Mouse (Mus musculus) urinary bladder, adult 18-20 months (tissue): ENCODE data around the gene Gm28557.
"Not testable (repeated sequence)": the region's sequence is repeated elsewhere in the genome, so short reads cannot be mapped to it uniquely, and the experiment has no call there.

Experiments used
- DNase-seq, 2 experiments: peaks; one replicate each; pipeline ENCODE4 v3.0.0; 2022; ENCODE audit warnings: low spot score in 2 of 2, mixed read lengths in 2 of 2

Gm28557 gene

DNA sequence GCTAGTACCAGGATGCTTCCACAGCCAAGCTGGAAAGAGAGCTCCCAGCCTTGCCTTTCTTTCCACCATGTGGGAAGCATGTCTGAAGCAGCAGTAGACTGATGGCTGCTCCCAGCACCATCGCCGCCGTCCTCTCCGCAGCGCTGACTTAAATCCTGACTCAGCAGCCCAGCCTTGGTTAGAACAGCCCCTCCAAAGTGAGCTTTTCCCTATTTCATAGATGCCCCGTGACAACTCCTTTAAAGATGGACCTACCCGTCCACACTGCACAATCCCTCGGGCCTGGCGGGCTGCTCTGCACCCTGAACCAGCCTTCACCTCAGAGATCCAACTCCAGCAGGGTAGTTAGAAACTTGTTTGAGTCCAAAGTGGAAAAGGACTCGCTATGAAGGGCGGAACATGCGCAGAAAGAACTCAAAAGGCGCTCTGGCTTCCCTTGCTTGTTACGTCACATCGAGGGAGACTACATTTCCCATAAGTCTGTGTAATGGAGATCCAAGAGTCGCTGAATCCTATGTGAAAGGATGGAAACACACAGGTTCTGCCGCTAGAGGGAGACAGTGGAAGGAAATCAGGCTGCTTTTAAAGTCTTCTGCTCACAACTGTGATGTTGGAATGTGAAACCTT, at the start of gene Gm28557:
Gene Gm28557, minus strand, starts transcription at position 411 of the 627 bp plus-strand sequence.
- DNase-seq: peak; percentile 77 to 86

DNA sequence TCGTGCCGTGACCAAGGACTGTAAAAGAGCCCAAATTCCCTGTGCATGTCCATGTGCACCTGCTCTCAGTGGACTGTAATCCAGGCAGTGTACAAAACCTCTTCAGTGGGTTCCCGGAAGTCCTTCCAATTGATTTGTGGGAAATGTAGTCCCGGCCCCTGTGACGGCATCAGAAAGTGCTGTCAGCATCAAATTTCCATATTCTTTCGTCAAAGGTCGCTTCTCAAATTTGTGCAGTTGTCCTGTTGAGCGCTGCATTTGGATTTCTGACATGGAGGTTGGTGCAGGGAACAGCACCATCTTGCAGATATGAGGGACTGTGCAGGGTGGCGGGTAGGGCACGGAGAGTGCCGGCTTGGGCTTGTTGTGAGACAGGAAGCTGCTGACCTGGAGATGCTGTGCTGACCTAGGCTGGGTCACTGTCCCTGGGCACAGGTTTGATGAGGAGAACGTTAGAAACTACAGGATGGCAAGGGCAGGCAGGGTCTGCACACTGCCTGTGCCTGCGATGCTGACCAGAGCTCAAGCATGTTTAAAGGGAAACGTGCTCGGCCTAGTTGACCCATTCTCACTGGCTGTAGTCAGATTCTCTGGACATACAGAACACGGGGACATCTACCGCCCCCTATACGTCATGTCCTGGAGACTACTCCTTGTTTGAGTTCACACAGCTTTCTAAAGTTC, 19.8 kb upstream of the Gm28557 start:
- peak; percentile 71 to 77 for DNase-seq

DNA sequence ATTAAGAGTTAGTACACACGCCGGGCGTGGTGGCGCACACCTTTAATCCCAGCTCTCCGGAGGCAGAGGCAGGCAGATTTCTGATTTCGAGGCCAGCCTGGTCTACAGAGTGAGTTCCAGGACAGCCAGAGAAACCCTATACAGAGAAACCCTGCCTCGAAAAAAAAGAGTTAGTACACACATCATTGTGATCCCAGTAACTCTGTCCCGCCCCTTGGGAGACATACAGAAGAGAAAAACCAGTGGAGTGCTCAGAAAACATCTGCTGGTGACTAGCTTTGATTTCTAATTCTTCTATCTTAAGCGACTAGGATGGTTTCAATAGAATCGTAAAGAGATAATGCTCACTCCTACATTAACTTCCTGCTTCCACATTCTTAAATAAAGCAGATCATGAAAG, 19.1 kb upstream of the Gm28557 start:
- not testable (repeated sequence) for DNase-seq

DNA sequence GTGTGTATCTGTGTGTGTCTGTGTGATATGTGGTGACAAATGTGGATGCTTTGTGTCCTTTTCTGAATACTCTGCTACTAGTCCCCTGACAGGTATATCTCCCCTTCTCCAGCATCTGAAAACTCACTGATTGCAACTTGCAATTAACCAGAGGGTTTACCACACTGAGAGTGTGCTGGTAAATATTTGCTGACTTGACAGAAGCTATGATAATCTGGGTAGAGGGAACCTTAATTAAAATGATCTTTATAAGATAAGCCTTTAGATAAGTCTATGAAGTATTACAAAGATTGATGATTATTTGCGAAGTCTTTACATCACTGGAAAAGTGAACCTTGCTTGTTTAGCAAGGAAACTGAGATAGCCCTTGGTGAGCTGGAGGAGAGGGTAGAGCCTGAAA, 16.1 kb upstream of the Gm28557 start:
- DNase-seq: no peak

DNA sequence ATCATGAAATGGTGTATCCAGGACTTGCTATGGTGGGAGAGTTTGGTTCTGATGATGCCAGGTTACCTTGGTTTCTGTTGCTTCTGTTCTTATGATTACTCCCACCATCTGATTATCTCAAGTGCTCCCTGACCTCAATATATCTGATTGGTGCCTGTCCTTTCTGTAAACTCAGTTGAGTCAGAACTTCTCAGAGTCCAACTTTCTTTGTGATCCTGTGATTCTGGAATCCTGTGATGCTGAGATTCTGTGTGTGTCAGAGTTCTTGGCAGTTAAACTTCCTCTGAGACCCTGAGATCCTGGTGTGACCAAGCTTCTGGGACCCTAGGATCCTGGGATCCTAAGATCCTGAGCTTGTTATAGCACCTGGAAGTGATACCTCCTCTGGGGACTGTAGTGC, 13.0 kb upstream of the Gm28557 start, which contains the start of gene Zfp759:
Gene Zfp759, plus strand, starts transcription at position 301 of the 400 bp plus-strand sequence.
- DNase-seq: not testable (repeated sequence)

DNA sequence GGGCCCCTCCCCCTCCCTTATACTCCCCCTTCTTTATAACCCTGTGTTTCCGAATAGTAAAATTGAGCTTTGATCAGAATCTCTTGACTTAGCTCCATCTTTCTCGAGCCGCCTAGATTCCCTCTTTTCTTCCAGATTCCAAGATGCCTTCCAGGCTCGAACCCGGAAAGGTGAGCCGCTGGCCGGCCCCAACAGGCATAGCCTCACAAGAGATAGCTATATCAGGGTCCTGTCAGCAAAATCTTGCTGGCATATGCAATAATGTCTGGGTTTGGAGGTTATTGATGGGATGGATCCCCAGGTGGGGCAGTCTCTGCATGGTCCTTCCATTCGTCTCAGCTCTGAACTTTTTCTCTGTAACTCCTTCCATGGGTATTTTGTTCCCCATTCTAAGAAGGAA, 7.8 kb upstream of the Gm28557 start, which contains the start of gene Rslcan18:
Gene Rslcan18, minus strand, starts transcription at position 101 of the 400 bp plus-strand sequence.
- DNase-seq: not testable (repeated sequence)

DNA sequence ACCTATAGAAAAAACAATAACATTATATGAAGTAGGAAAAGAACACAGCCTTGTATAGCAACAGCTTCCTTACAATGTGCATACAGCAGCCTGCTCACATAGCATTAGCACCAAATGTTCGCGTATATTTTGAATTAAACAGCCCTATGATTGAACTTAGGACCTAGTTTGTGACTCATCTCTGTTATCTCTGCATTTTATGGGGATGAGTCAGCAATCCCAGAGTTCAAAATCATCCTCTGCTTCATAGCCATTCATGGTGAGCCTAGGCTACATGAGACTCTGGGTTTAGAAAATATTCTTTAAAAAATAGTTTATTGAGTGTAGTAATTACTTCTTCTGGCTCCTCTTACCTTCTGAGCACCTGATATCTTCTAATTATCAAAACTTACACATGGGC, 4.9 kb upstream of the Gm28557 start:
- no peak for DNase-seq

DNA sequence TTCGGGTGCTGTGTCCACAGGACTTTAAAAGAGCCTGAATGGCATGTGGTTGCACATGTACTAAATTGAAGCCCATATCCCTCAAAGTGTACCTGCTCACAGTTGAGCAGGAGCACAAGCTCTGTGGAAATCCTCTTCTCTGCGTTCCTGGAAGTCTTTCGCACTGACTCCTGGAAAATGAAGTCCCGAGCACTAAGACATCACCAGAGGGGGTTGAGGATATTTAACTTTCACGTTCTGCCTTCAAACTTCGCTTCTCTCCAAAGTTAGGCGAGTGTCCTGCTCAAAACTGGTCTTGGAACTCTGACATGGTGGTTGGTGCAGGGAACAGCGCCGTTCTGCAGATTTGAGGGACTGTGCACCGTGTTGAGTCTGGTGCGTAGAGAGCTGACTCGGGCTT, 3.7 kb upstream of the Gm28557 start:
- DNase-seq: no peak

DNA sequence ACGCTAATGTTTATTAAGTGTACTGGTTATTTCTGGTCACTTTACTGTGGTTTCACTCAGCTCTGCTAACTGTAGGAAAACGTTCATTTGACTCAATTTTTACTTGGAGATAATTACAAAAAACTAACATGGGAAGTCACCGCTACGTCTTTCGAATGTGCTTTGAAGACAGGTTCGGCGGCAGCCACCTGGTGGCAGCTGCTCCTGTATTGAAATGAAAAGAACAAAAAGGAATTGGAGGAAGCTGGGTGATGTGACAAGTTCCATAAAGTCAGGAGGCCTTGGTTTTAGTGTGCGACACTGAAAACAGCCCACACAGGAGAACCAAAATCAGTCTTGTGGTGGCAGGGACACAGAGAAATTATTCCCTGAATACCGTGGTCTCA, 410 bp upstream of the Gm28557 start:
- DNase-seq: peak in 1 of 2 experiments; percentile 20

DNA sequence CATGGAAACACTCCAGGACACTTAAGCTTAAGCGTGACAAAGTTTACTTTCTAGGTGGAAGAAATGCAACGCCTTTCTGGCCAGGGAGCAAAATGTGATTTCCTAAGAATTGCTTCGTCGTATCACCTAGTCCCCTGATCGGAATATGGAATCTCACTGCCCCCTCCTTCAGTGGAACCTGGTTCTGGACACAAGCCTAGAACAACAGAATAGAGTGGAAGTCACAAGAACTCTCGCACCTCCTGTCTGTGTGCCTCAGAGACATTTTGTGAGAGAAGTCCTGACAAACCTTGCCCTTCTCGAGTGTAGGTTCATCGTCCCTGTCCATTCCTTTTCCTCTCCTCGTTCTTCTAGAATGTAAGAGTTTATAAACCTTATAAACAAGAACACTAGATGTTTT, 723 bp downstream of the Gm28557 start:
- DNase-seq: no peak

DNA sequence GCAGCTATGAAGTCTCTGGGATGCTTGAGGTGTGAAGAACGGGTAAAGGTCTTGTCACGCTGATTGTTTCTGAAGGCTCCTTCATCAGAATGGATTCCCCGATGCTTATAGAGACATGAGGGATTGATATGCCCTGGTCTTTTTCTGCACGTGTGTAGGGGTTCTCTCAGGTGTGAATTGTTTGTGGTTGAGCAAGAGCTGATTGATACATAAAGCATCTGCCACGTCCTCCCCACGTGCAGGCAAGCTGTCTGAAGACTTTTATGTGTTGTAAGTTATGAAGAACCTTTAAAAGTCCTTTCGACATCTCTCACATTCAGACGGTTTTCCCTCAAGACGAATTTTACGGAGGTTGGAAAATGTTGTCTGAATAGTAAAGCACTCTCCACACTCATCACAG, 10.5 kb downstream of the Gm28557 start, which contains the start of gene Zfp708:
Gene Zfp708, minus strand, starts transcription at position 101 of the 400 bp plus-strand sequence.
- DNase-seq: no peak

DNA sequence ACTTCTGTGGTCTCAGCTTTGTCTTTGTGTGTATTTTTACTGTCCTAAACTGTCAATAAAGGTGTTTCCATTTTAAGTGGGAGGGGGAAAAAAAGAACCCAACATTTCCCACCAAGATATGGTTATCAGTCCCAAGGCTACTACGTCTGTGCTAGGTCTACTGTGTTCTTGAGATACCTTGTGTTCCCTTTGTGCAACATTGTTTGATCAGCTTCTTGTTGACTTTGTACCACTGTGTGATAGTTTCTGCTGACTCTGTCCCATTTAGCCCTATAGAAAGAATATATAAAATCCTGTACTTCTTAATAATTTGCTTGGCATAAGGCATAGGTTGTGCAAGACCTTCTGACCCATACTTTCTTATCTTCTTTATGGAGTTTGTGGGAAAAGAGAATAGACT, 18.2 kb downstream of the Gm28557 start:
- no peak for DNase-seq

DNA sequence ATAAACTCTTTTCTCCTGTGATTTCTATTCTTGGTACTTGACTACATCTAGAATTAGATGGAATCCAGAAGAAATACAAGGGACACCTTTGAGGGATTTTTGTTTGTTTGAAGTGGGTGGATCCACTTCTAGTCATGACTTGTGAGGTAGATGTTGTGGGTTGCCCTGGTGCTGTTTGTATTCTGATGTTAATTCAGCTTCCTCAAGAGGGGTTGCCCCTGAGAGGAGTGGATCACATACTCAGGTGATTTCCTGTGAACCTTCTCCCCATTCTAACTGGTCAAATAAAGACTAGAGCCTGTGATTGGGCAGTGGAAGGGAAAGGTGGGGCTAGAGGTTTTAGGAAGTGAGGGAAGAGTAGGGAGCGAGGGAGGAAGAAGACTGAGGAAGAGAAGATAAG, 26.5 kb downstream of the Gm28557 start:
- no peak for DNase-seq

DNA sequence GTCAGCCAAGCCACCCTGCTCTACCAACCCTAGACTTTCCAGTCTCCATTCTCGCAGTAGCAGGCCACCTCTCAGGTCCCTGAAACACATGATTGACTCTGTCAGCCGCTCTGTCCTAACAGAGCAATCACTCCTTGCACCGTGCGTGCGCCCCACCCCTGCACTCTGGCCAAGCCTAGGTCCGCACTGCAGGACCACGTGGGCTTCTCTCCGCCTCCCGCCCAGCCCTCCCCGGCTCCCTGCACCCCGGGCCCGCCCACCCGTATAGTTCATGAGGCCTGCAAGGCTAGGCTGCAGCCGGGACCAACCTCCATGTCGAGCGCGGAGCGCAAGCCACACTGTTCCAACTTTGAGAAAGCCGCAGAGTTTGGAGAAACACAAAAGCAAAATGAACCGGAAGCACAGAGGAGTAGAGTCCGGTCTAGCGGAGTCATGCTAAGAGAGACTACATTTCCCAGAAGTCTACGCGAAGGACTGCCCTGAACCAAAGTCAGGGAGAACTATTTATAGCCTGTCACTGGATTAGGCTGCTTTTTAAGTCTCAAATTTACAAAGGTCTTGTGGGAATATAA, 27.2 kb downstream of the Gm28557 start:
- DNase-seq: peak; percentile 73 to 74

DNA sequence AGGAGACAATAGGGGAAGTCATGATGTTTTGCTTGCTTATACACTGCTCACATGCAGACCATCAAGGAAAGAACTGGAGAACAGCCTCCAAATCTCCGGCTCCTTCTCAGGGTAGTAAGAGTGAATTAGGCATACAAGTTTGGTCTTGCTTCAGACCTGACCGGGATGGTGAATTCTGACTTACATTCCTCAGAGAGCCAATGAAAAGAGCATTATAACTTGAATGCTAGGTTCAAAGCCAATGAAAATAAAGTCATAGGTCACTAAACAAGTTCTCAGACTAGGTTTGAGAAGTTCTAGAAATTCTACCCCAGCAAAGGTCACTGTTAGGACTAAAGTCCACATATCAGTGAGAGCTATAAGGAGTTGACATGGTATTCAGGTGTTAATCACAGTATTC, 31.2 kb downstream of the Gm28557 start:
- DNase-seq: no peak

DNA sequence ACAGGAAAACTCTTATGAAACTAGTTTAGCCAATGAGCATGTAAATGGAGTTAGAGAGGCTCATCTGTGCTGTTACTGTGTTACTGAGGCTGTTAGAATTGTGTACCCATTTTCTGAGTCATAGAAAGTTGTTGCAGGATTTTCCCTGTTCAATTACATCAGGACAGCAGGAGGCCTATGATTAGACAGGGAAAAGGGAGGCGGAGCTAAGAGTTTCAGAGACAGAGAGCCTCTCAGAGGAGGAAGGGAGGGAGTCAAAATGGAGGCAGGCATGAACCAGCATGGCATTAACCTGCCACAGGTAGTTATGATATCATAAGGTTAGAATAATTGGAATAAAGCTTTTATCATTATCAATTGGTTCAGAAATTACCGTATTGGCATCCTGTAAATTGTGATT, 35.6 kb downstream of the Gm28557 start:
- DNase-seq: no peak

DNA sequence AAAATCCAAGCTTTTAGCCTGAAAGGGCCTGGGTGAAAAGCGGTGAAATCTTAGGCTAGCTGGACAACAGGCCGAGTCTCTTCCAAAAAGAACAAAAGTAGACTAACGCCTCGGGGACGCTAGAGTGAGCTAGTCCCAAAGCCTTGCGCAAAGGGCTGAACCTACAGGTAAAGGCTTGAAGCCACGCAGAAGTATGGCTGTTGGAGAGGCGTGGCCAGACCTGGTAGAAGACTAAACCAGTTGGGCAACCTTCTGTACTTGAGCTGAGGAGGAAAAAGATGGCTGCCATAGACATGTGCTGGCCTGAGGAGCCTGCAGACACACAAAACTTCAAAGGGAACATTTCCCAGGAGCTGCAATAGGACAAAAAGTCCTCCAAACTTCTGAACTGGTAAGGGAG, 43.0 kb downstream of the Gm28557 start:
- no peak for DNase-seq

DNA sequence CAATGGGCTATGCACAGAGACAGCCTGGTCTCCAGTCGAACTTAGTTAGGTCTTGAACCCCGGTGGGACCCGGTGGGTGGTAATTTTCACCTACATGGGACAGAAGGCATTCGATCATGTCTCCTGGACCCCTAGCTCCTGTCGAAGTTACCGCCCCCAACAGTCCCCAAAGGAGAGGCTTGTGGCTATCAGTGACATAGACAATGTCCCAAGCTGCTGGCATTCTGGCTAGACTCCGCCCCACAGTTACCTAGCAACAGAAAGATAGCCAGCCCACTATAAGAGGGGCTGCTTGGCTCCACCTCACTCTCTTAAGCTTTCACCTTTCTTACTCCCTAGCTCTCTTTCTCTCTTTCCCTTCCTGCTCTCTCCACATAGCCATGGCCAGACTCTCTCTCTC, 46.0 kb downstream of the Gm28557 start:
- no peak for DNase-seq

DNA sequence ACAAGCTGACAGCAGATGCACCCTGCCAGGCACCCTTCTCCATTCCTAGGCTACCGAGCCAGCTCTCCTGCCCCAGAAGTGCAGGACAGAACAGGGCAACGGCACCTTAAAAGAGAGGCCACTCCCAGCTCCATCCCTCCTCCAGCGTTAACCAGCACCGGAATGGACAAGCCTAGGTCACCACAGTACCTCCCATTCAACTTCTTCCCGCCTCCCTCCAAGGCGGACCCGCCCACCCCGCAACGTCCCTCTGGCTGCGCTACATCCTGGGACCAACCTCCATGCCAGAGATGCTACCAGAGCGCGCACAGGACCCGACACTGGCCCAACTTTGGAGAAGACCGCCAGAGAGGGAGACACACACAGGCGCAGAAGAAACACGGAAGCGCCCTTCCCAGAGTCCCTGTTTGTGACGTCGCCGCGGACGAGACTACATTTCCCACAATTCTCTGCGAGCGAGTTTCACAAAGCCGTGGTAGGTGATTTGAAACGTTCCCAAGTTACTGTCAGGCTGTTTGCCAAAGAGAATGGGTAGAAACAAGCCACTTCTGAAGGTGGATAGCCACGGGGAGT, 47.5 kb downstream of the Gm28557 start, which contains the start of gene Zfp712:
Gene Zfp712, minus strand, starts transcription at position 385 of the 573 bp plus-strand sequence.
- peak; percentile 87 to 92 for DNase-seq

DNA sequence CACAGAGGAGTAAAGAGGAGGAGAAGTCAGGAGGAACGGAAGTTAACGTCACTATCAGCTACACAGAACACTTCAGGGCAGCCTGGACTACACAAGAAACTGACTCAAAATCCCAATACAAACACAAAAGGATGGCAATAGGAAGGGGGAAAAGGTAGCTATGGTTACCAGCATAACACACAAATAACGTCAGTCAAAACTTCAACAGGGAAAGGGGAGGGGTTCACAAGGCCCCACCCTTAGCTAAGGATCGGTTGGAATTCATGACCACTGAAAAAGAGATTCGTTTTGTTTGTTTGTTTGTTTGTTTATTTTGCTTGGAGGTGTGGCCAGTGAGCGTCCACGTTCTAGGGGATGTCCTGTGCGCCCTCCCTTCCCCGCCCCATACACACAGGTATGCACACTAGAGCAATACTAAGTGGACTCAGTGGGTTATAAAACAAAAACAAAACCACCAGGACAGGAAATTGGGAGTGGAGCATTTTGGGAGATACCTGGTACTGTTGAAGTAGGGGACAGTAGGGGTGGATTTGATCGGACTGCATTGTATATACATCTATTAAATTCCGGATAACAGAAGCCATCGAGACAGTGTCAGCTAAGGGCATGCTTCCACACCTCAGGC, 48.1 kb downstream of the Gm28557 start:
- DNase-seq: no peak
